Mouse (Mus musculus) left cerebral cortex, postnatal 4 days (tissue): Measurements from ENCODE around the gene Ralgapb. TPM values are rescaled to one million over a fixed set of nuclear protein-coding genes. Genes with fewer than 3 reads are reported as not detected.
"Not testable (repeated sequence)": the region's sequence is repeated elsewhere in the genome, so short reads cannot be mapped to it uniquely, and the experiment has no call there.

Source experiments
- DNase-seq: peaks from one replicate; pipeline ENCODE4 v3.0.0-alpha.2; 2022
- intact Hi-C: fragments of 180-260 bp; cut with DNase I; formaldehyde crosslinking; loops from one replicate; pipeline ENCODE4 v1.15.1; 2025
- total RNA-seq, 2 experiments: library from RNA; stranded (reverse); gene quantifications; 2 replicates each; pipeline ENCODE4 v1.2.3; 2021

Ralgapb gene
- total RNA-seq, 2 experiments from 2014 or later = 72.5 to 78.0 TPM

- DNase-seq, intact Hi-C loops: not testable (repeated sequence)
Measured at GRCm38 (mm10) chr2:158397140-158397539, 12.5 kb upstream of the Ralgapb start.

DNA sequence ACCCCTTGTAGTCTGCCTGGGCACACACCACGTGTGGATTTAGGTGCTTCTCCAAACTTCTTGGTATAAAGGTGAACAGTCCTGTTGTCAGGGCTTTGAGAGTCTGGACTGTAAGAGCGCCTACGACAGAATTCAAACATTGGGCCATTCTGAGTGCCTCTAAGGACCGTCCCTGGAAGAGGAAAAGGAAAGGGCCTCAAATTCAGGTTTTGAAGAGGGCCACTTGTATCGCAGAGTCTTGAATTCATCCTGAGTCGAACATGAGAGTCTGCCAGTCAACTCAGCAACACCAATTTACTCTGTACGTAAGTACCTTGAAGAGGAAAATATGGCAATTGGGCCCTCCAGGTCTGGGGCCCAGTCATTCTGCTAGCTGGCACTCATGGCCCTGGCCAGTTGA lies 6.7 kb upstream of the Ralgapb start:
- intact Hi-C loops = no loop called here
- no peak for DNase-seq

DNA sequence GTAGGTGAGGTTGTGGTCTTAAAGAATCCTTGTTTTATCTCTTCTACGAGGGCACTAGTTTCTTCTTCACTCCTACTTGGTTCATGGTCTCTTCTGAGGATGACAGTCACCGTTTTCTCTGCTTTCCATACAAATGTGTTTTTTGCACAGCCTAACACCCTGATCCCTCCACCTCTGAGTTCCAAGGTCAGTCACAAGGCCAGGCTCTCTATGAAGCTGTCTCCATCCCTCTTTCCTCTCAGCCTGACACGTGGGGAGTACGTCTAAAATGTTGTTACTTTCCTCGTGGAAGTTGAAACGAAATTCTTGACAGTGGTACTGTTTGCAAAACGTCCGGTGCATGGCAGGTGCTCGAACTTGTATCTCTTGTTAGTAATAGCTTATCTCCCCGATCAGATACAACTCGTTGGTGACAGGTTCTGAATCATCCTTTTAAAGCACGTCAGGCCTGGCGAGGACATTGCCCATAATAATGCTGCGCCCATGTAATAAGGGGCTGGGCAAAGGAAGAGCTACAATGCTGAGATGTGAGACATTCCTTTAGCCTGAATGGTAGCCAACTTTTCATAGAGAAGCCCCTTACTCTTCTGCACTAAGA lies 552 bp upstream of the Ralgapb start:
- intact Hi-C loops = no loop called here
- no peak for DNase-seq

- intact Hi-C loops = no loop called here
- DNase-seq = peak; percentile 43
Measured at GRCm38 (mm10) chr2:158410022-158411014, 670 bp downstream of the Ralgapb start.

DNA sequence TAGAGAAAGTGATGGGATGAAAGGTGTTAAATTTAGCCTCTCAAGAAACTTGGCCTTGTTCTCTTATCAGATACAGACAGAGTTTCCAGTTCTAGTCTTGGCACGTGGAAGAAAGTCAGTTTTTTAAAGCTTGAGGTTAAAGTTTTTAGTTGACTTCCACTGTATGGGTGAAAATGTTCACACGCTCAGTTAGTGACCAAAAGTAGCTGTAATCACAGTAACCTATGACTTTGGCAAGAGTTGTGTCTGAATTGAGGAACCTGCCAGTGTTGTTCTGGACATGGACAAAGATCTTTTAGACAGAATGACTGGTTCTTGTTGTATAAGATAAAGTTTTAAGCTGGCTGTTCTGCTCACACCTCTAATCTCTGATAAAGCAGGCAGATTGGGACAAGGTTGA lies 3.6 kb downstream of the Ralgapb start:
- intact Hi-C loops = no loop called here
- no peak for DNase-seq

- intact Hi-C loops = no loop called here
- no peak for DNase-seq
Measured at GRCm38 (mm10) chr2:158415826-158416225, 6.2 kb downstream of the Ralgapb start.

GRCm38 (mm10) chr2:158418663-158419062 lies 9.0 kb downstream of the Ralgapb start:
- intact Hi-C loops = no loop called here
- no peak for DNase-seq

DNA sequence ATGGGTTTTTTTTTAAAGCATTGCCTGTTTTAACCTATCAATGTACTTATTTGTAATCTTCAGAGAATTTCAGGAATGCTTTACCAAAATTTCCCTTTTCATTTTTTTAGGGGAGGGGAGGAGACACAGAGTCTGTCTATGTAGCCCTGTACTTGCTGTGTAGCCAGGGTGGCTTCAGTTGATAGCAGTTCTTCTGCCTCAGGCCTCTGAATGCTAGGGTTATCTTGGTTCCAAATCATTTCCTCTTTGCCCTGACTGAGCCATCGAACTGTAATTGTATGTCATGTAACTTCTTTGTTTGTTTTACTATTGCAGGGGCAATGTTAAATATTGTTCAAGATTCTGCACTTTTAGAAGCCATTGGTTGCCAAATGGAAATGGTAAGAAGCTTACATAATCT lies 36.2 kb downstream of the Ralgapb start:
- DNase-seq = no peak
- intact Hi-C loops = no loop called here

DNA sequence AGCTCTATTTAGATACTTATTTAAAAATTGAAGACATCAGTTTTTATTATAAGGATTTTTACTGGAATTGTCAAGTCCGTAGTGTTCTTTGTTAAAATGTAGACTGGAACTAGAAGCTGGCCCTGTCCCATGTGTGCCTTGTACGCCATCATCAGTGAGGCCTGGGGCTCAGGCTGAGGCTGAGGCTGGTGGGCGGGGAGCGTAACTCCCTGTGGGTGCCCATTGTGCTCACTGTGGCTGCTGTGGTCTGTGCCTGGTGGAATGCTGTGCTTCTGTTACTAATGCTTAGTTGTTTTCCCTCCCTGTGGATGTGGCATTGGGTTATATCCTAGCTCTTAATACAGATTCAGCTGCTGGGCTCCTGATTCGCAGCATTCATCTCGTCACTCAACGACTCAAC lies 40.2 kb downstream of the Ralgapb start:
- no peak for DNase-seq
- intact Hi-C loops = no loop called here

GRCm38 (mm10) chr2:158456451-158456850 lies 46.8 kb downstream of the Ralgapb start:
- intact Hi-C loops = loop anchor here (5.0 kb wide), 1 partner anchor 36 kb away; no protein-coding TSS in a partner anchor

DNA sequence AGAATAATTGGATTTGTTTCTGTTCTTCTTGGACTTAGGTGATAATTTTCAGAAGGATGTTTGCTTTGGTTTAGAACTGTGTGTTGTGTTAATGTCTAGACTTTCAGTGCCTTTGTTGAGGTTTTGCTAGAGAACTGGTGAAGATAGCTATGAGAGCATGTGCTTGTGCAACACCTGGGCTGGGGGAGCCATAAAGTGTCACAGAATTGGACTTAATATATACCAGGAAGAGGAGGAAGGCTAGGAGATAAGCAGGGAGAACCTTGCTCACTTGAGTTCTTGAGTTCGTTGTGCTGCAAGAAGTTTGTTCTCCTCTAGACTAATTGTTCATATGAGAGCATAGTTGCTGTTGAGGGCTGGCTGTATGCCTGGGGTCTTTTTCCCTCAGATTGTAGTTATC lies 48.0 kb downstream of the Ralgapb start:
- no peak for DNase-seq
- intact Hi-C loops = loop anchor here (5.0 kb wide), 1 partner anchor 35 kb away; no protein-coding TSS in a partner anchor

More at GRCm38 (mm10) chr2:158456451-158456850, 46.8 kb downstream of the Ralgapb start:
- DNase-seq = no peak

DNA sequence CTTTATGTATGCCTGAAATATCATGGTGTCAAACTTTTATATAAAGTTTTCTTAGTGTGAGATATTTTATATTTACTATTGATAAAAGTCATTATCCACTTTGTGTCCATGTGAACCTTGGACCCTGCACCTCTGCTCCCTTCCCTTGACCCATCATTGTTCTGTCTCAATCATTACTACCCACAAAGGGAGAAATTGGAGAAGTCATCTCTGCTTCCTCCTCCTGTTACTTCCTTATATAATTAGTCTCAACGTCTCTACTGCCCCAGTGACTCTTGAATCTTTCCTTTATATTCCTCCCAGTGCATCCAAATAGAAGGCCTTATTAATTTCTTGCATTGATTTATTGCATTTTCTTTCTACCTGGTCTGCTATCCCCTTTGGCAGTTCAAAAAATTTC lies 52.8 kb downstream of the Ralgapb start:
- intact Hi-C loops = no loop called here
- no peak for DNase-seq

- intact Hi-C loops = loop anchor here (5.0 kb wide), 1 partner anchor 37 kb away; no protein-coding TSS in a partner anchor
- DNase-seq = no peak
Measured at GRCm38 (mm10) chr2:158474159-158474558, 64.5 kb downstream of the Ralgapb start.

DNA sequence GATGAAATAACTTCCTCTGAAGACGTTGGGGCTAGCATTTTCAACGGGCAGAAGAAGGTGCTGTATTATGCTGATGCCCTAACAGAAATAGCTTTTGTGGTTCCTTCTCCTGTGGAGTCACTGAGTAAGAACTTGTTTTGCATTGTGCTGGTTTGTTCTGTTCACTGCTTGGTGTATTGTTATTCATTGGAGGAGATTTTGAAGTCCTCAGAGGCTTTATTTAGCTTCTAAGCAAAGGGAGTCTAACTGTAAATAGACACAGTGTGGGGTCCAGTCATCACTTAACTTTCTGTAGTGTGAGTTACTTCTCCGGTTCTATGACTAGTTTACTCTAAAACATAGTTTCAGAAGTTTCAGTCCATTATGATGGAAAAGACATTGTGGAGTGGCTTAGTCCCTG lies 68.0 kb downstream of the Ralgapb start:
- no peak for DNase-seq
- intact Hi-C loops = no loop called here

DNA sequence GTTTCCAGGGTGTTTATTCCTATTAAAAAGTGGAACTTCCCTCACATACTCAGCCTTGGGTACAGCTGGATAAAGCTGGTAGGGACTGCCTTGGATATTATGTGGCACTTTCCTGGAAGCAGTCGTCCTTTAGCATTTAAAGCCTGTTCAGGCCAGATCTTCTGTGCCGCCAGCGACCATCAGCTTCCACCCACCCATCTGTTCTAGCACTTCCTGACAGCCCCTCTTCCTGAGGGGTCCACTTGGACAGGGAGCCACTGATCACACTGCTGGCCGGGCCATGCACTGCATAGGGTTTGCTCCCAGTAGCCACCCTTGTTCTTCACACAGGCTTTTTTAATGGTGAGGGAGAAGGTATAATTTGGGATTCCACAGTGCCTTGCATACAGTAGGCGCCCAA lies 88.8 kb downstream of the Ralgapb start:
- DNase-seq = no peak
- intact Hi-C loops = no loop called here

DNA sequence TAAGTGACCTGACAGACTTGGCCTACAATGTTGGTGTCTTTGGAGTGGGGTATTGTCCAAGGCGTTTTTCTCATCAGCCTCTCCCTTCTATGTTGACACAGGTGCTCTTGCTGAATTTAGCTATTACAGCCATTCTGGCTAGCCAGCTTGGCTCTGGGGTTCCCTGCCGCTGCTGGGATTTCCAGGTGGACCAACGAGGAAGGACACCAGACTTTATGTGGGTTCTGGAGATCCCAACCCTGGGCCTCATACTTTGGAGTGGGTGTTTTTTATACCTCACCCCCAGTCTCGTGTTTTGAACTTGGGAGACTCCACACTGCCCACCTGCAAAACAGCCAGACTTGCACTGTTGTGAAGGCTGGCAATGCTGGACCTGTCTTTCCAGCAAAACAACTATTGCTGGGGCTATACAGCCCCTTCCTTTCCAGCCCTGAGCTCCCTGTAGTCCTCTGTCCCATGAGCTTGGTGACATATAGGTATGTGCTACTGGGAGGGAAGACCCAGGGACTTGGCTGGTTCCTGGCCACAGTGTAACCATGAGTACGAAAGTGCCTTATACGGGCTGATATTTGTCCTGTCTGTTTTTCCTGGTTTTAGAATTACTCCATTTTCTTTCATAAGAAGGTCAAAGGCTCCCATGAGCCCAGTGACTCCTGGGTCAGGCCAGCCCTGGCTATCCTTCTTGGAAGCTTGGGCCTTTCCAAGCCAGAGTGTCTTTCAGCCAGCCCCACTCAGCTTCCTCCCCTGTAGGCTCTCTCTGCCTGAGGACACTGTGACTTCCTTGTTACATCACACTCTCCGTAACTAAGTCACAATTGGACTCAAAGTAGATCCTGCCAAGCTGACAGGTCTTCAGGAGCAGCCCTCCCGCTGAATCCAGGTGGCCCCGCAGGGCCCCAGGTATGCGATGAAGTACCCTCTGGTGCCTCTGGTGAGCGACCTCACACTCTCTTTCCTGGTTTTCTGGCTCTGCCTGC lies 92.5 kb downstream of the Ralgapb start, which contains the start of gene Adig:
TSS of gene Adig (plus strand) at position 777 of the 977 bp plus-strand sequence.
- intact Hi-C loops = no loop called here
- DNase-seq = no peak

DNA sequence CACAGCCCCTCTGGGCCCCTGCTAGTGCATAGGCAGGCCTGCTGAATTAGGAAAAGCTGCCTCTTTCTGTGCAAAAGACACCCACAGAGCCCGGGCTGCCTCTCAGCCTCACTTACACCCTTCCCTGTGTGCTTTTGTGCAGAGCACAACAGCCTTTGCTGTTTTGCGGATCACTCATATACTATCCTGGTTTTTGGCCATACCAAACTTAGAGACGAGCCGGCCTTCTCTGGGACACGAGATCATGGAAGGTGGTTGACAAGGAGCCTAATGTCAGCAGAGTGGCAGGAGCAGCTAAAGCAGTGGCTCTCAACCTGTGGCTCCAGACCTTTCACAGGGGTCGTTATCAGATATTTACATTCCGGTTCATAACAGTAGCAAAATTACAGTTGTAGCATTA lies 93.6 kb downstream of the Ralgapb start:
- DNase-seq = no peak
- intact Hi-C loops = no loop called here

DNA sequence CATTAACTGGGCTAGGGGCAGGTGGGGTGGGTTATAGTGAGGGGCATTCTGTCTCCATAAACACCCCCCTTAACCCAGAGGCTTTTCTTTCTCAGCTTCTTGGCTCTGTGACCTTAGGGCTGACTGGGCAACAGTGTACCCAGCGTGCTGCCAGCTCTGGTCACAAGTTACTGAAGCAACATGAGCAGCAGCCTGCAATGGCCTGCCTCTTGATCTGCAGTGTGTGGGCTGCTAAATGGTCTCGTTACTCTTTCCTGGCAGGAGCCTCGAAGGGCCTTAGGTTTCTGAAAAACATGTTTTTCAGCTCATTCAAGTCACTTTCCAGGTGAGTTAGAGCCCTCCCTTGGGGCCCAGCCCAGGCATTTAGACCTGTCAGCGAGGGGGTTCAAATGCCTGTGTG lies 94.0 kb downstream of the Ralgapb start:
- DNase-seq = no peak
- intact Hi-C loops = no loop called here

GRCm38 (mm10) chr2:158506475-158506874 lies 96.8 kb downstream of the Ralgapb start:
- intact Hi-C loops = no loop called here
- no peak for DNase-seq

DNA sequence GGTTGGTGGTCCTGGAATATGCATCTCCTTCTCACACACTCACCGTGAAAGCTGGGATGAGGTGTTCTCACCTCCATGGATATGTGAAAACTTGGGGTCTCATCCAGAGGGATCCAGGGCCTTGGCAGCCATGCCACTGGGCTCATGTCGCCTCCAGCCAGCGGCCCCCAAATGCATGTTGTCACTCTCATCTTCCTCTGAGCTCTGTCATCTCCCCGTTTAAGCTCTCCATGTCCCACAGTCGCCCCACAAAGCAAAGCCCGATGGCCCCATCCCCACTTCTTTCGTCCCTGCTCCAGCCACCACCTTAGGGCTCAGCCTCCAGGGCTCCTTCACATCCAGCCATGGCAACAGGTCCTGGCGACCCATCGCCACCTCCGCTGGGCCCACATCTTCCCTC lies 97.4 kb downstream of the Ralgapb start:
- intact Hi-C loops = no loop called here

DNA sequence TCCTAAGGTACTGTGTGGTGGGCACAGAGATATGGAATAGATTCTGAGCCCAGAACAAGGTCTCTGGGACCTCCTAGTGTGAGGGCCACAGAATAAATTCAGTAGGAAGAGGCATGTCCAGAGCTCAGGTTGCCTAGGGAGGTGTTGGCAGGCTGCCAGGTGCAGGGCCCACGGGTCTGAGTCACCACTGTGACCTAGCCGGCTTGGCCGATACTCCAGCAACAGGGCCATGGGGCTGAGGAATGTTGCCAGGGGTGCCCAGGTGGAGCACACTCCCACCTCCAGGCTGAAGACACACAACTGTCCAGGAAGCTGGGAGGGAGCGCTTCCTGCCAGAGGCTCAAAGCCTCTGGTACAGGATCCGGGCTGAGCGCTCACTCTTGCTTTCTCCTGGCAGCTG lies 101.0 kb downstream of the Ralgapb start:
- intact Hi-C loops = no loop called here
- DNase-seq = no peak

More for the DNA sequence above, 97.4 kb downstream of the Ralgapb start:
- DNase-seq = no peak
